Mouse (Mus musculus): ENCODE measurements around the gene Proca1.

Gene Proca1

DNA sequence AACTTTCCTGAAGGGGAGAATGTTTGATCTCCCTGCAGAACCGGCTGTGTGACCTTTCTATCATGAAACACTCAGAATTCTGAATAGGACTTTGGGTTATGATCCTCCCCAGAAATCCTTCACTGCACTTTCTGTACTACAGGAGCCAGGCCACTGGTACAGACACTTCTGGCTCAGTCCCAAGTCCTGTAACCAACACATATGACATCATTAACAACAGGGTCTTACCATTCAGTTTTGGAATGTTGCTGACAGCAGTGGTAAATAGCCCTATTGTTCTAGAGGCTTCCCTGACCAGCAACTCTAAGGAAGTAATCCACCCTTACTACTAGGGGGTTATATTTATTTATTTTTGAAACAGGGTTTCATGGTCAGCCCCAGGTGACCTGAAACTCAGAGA is at the start of gene Proca1:
Gene Proca1, plus strand, starts transcription at position 280 of the 400 bp plus-strand sequence.
- DNase-seq (ENCODE audit: low spot score in 2 of 2), result no peak

DNA sequence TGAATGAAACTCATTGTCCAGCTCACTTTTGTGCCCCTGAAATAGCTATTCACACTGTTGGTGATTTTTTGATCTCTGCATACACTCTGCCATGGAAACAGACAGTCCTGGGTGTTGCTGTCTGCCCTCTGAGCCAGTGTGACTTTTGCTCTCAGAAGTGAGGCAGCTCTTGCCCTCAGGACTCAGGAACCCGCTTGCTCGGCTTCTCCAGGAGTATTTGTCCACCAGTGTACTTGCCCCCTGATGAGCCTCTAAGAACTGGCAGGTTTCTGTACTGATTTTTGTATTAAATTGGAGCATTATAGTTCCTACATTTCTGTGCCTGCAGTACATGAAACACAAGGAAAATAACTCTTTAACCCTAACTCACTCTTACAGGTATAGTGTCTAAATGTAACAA is 49.7 kb upstream of the Proca1 start:
- no peak for DNase-seq (ENCODE audit: low spot score in 2 of 2)

DNA sequence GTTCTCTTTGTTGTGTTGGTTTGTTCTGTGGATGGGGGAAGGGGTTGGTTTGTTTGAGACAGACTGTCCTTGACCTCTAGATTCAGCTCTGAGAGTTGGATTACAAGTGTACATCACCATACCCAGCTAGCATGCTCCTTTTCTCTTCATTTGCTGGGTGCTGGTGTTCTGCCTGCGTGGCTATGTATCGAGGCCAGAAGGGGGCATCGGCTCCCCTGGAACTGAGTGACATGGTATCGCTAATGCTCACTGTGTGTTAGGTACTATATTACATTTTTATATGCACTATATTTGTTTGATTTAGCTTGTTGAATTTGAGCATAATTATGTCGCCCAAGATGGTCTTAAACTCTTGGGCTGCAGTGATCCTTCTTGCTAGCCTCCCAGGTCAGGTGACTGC is 47.0 kb upstream of the Proca1 start:
- no peak for DNase-seq (ENCODE audit: low spot score in 2 of 2)

DNA sequence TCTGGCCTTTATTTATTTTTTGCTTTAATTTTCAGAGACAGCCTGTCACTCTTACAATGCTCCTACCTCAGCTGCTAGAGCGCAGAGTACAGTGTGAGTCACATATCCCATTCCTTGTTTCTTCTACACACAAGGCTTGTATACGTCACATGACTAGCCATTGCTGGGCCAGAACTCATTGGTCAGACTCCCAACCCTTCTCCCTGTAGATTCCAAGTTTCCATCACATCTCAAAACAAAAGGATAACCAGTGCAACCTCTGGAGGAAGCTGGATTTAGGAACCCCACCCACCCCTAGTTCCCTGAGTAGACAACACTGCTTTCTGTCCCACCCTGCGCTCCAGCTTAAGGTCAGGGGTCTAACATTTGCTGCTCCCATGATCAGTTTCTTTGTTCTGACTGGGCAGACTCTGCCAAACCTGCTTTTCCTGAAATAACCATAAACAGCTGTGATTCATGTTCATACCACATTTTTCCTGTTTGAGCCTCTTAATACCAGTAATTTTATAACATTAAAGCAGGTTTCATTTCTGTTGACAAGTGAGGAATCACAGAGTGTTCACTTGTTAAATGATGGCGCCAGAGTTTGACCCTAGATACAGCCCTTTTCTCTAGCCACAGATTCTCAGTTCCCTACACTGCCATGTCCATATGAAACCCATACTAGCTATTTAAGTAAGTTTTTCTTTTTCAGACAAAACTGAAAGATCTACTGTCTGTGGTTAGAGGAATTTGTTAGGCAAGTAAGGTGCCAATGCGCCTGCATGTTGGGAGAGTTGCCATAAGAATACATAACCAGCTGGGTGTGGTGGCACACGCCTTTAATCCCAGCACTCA is 46.3 kb upstream of the Proca1 start:
- DNase-seq (ENCODE audit: low spot score in 2 of 2), result no peak

DNA sequence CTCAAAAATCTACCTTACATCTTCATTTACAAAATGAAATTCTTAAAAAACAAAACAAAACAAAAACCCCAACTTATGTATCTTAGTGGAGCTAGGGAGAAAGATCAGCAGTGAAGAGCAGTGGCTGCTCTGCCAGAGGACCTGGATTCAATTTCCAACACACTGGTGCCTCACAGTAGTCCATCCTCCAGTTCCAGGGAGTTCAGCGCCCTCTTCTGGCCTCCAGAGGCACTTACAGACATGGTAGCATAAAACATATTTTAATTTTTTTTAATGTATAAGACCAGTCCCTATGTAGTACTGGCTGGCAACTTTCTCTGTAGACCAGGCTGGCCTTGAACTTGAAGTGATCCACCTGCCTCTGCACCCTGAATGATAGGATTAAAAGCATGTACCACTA is 42.0 kb upstream of the Proca1 start:
- DNase-seq (ENCODE audit: low spot score in 2 of 2), result no peak

DNA sequence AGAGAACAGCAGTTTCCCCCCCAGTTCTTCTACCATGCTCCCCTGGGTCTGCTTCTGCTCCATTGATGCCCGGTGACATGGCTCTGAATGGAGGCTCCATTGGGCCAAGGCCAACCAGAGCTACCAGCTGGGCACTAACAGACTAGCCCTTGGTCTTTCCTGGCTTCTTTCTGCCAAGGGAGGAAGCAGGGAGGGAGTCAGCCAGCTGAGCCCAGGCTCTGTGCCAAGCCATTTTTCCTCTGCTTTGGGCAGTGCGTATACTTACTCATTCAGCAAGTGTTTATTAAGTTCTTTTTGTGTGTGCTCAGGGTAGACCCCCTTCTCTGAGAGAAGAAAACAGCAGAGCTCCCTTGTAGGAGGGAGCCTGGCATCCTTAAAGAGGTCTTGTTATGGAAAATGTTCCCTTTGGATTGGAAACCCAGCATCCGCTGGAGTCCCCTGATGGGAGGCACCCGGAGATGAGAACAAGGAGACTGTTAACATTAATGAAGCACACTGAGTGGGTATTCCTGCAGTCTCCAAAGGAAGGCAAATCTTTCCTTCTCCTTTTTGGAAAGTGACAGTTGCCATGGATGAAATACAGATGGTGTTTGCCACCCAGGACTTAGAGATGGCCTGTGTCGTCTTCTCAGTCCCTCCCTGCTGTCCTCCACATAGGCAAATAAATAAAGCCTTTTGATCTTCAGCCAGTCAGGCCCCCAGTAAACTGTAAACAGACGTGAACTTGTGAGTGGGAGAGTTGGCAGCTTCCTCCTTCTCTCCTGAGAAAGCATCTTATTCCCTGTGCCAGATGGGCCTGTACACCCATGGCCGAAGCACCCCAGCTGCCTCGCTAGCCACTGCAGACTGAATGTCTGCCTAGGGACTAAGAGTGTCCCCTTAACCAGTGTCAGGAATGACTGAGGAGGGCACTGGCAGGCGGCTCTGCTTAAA is 40.6 kb upstream of the Proca1 start:
- DNase-seq (ENCODE audit: low spot score in 2 of 2), result peak; percentile 60 to 62

DNA sequence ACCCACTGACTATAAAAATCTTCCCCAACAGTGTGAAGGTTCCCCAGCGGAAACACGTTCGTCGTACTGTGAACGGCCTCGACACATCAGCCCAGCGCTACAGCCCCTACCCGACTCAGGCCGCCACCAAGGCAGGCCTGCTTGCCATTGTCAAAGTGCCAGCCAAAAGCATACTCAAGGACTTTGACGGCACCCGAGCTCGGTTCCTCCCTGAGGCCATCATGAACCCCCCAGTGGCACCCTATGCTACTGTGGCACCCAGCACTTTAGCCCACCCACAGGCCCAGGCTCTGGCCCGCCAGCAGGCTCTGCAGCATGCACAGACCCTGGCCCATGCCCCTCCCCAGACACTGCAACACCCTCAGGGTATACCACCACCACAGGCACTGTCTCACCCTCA is 39.4 kb upstream of the Proca1 start:
- DNase-seq (ENCODE audit: low spot score in 2 of 2), result no peak

DNA sequence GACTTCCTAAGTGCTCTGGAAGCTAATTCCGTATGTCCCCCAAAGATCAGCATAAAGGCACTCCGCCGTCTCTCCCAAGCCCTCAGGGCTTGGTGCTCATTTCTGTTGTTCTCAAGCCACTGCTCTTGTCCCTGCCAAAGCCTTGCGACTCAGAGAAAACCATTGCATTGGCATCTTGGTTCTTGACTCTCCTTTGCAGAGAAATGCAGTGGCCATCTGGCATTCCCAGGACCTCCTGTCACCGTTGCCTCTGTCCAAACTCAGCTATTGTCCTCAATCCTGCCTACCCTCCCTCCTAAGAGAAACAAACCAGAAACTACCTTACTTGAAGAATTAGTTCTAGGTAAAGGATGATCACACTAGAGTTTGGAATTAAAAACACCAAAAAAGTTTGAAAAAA is 37.5 kb upstream of the Proca1 start:
- no peak for DNase-seq (ENCODE audit: low spot score in 2 of 2)

DNA sequence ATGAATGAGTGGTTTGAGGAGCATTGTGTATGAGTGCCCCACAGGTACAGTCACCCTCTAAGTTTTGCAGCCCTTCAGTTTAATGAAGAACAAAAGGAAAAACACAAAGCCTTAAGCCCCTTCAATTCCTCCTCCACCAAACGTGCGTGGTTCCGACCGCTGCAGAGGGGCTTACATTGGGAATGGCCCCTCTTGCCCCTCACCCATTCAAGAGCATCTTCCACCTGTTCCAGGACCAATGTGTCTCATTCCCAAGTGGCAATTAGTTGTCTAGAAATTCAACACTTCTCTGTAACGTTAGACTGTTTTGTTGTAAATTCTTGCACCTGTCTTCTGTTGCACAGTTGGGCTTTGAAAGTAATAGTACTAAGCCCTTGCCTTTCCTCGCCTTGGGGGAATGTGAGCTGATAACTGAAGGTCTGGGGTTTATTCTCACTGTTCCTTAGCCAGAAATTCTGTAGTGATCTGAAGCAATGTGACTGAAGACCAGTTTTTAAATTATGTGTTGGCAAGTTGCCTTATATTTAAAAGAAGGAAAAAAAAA is 37.0 kb upstream of the Proca1 start:
- DNase-seq (ENCODE audit: low spot score in 2 of 2), result no peak

DNA sequence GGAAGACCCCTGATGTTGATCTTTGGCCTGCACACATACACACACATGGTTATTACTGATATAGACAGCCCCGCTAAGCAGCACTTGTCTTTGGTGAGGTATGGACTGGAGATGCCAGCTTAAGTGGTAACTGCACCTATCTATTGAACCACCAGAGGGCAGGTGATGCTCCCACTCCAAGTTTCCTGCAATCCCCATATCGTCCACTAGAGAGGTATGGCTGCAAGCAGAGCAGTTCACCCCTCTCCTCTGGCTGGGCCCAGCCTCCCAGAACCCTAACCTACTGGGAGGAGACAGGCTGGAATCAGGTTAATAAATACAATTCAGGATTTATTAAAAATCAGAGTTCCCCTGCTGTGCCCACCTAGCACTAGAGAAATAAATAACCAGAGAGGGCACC is 34.1 kb upstream of the Proca1 start:
- DNase-seq (ENCODE audit: low spot score in 2 of 2), result peak in 1 of 2 experiments; percentile 76

DNA sequence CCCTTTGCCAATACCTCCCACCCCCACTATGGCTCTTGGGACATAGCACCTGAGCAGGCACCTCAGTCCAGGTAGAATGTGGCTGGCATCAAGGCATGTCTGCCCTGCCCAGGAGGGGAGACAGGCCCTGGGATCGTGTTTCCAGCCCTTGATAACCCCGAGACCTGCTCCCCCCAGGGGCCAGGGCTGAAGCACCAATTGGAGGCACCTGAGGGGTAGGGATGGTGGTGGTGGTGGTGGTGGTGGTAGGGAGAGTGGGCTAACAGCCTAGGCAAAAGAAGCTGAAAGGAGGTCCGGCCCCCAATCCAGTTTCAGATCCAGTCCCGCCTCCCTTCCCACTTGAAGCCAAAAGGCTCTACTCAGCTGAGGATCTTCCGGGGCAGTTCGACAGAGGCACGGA is 33.6 kb upstream of the Proca1 start:
- no peak for DNase-seq (ENCODE audit: low spot score in 2 of 2)

DNA sequence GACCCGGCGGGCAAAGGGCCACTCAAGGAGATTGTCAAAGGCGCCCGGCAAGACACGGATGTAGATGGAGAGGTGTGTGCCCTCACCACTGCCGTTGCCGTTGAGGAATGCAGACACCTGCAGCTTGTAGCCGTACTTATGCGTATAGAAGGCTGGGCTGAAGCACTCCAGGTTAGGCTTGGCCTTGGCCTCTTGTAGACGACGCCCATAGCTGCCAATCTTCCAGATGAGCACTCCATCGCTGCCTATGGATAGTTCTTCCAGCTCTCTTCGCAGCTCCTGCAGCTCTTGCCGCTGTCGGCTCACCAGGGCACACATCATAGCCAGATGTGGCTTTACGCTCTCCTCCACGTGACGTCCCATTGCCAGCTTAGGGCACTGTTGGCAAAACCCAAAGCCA is 33.0 kb upstream of the Proca1 start:
- no peak for DNase-seq (ENCODE audit: low spot score in 2 of 2)

DNA sequence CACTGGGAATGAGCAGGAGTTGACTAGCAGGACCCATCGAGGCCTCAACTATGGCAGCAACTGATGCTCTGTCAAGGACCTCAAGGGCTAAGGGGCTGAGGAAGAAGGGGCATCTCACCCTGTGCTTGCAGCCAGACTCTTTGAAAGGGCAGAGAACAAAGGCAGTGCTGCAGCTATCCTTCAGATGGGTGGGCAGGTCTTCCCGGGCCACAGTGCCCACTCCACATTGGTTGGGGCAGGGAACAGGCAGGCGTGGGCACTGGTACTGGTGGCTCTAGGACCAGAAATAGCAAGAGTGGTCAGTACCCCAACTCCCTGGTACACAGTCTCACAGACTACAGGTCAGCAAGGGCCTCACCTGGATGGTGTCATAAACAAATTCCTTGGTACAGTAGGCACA is 32.5 kb upstream of the Proca1 start:
- DNase-seq (ENCODE audit: low spot score in 2 of 2), result no peak

DNA sequence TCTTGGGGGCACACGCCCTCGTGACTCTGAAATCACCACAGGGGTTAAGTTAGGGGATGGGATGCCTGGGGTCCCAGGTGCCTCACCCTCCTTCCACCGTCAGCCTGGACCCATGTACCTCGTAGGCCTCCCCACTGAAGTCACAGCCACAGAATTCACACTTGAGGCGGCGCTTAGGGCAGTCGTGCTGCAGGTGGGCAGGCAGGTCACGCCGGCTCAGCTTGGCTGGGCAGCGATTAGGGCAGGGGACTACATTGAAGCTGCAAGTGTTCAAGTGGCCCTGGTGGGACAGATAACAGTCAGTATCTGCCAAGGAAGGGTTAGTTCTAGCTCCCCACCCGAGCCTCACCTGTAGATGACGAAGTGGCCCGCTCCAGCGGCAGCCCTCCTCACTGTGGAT is 32.0 kb upstream of the Proca1 start:
- DNase-seq (ENCODE audit: low spot score in 2 of 2), result no peak

DNA sequence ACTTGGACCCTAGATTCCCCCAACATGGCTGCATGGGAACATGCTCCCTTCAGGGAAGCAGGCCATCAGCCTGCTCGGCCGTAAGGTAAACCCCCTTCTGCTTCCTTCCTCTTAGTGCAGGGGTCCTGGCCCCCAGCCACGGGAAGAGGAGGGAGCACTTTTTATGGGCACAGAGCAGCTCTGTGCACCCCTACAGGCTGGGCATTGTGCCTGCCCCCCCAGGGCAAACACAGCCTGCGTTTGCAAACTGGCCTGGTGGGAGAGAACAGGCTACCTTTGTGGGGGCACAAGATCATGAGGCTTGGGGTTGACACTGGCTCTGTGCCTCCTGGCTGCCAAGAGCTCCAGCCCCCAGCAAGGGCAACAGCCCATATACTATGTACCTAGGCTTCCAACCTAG is 31.2 kb upstream of the Proca1 start:
- no peak for DNase-seq (ENCODE audit: low spot score in 2 of 2)

DNA sequence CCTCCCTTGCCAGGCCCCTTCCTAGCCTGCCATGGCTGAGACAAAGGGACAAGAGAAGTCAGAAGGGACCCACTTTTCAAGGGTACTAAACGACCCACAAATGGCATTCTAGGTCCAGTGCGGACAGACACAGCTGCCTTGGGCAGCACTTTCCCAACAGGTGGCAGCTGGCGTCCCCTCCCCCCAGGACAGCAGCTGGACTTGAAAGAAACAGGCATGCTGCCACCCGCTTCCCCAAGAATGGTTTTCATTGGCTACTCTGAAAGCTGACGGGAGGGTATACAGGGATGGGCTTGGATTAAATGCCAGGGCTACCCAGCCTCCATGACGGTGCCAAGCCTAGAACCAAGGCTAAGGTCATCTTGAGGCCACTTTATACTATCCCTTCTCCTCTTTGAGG is 30.7 kb upstream of the Proca1 start:
- DNase-seq (ENCODE audit: low spot score in 2 of 2), result no peak

DNA sequence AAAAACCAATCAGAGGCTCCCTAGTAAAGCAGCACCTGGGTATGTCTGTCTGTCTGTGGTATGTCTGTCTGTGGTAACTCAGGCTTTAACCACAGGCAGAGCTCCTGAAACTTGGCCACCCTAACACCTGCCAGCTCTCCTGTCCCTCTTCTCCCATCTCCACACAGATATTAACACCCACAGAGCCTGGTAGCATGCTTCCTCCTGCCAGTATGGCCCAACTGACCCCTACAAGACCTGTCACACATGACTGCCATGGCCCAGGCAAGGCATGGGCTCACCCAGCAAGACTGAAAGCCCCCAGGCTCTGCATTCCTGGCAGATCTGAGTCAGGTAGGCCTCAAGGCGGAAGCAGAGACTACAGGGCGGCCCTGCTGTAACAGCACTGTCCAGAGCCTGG is 30.1 kb upstream of the Proca1 start:
- DNase-seq (ENCODE audit: low spot score in 2 of 2), result no peak

DNA sequence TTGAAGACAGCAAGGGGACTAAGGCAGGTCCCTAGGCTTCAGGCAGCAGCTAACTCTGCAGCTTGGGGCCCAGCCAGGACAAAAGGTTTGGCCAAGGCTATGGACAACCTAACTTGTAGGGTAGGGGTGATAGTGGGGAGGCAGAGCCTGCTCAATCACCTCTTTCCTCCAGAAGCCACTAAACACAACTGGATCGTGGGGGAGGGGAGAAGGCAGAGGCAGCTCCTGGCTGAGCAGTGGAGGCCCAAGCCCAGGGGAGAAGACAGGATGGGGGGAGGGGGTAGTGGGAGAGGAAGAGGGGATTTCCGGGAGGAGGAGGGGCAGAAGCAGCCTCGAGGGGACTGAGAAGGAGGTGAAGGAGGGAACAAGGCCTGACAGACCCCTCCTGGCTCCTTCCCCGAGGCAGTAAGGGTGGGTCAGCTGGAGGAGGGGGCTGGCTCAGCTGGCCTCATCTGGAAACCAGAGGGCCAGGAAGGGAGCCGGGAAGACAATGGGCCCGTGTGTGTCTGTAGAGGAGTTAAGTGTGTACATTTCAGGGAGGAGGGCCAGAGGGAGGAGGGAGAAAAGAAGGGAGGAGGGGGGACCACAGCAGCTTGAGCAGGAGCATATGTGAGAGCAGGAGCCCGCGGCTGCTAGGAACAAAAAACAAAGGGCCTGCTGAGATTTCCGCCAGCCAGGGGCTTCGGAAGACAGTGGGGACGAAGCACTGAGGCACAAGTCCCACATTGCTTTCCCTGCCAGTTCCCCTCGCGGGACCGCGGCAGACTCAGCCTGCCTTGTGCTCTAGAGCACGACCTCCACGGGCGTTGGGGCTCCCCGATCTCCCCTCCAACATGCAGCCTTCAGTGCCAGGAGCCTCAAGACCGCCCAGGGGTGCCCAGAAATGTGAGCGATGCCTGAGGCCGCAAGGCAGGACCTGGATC is 29.2 kb upstream of the Proca1 start:
- DNase-seq (ENCODE audit: low spot score in 2 of 2), result no peak

DNA sequence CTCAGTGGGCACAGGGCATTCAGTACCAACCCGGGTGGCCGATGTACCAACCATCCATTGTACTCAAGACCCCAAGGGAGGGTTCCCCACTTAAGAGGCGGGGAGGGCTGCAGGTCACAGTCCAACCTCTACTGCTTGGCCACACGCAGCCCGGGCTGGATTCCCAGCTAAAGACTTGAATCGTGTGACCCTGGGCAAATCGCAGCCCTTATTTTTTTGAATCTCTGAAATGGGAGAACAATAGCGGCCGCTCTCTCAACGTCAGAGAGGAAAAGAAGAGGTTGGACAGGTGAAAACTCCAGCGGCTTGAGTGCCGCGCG is 28.6 kb upstream of the Proca1 start:
- DNase-seq (ENCODE audit: low spot score in 2 of 2), result no peak

DNA sequence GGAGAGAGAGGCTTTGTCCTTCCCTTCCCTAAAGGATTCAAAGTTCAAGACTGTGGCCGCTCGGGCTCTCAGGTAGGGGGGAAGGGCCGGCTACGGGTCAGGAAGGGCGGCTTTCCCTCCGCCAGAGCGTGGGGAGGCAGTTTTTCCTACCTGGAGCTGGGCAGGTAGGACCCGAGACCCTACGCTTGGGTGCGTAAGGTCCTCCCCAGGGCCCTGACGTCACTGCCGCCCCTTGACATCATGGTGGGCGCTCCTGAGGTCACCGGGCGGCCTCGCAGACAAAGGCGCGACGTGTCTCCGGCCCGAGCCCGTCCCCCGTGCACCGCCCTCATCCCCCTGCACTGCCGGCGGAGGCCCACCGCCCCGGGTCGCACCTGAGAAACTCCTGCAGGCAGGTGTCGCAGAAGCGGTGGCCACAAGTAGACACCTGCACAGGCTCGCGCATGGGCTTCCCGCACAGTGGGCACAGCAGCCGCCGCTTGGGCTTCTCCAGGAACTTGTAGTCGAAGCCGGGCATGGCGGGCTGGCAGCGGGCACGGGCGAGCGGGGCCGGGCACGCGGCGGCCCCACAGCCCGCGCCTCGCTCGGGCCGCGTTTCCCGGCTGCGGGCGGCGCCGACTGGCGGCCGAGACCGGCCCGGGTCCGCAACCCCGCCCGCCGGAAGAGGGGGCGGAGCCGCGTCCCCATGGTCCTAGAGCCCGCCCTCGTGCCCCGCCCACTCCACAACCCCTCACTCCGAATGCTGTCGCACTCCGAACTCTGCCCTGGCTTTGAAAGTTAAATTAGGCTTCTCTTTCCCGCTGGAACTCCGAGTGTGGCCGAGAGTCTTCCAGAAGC is 28.1 kb upstream of the Proca1 start, which contains the start of gene Traf4:
Gene Traf4, minus strand, starts transcription at position 666 of the 837 bp plus-strand sequence.
- DNase-seq (ENCODE audit: low spot score in 2 of 2), result no peak

DNA sequence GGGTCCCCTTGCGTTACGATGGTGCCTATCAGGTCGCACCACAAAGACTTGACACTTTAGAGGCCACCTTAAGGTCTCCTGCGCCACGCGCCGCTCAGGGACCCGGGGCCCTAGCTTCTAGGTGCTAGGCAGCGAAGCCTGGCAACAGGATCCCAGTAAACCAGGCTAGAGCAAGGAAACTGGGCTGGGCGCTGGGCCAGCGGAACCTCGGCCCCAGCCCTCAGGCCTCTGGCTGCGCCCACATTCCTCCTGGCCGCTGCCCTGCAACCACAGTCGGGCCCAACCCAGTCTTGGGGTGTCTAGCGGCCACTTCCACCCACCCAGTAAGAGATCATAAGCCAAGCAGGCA is 27.5 kb upstream of the Proca1 start:
- no peak for DNase-seq (ENCODE audit: low spot score in 2 of 2)

All from frontal cortex, postnatal 25 days (tissue).